Mouse (Mus musculus): ENCODE measurements around the gene Prr18.
A peak's percentile ranks its signal among the peaks of the same experiment; 100 is the strongest.
"Not testable (repeated sequence)": the region's sequence is repeated elsewhere in the genome, so short reads cannot be mapped to it uniquely, and the experiment has no call there.

Prr18 gene

GRCm38 (mm10) chr17:8337159-8337558, at the start of gene Prr18:
TSS of gene Prr18 (plus strand) at chr17:8337459.
- DNase-seq (ENCODE audit: low spot score), result not testable (repeated sequence)

- DNase-seq (ENCODE audit: low spot score), result no peak
Measured at GRCm38 (mm10) chr17:8289993-8290679, 47.1 kb upstream of the Prr18 start.

- DNase-seq (ENCODE audit: low spot score), result no peak
Measured at GRCm38 (mm10) chr17:8290736-8291135, 46.5 kb upstream of the Prr18 start.

DNA sequence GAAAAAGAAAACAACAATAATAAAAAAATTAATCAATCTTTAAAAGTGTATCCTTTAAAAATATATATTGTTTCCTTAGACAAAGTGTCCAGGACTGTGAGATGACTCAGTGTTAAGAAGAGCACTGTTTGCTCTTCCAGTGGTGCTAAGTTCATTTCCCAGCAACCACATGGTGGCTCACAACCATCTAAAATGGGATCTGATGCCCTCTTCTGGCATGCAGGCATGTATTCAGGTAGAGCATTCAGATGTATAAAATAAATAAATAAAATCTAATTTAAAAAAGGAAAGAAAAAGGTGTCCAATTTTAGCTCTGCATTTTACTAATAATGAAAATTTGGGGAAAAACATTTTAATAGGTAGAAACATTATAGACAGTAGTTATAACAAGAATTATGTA, 41.4 kb upstream of the Prr18 start:
- no peak for DNase-seq (ENCODE audit: low spot score)

DNA sequence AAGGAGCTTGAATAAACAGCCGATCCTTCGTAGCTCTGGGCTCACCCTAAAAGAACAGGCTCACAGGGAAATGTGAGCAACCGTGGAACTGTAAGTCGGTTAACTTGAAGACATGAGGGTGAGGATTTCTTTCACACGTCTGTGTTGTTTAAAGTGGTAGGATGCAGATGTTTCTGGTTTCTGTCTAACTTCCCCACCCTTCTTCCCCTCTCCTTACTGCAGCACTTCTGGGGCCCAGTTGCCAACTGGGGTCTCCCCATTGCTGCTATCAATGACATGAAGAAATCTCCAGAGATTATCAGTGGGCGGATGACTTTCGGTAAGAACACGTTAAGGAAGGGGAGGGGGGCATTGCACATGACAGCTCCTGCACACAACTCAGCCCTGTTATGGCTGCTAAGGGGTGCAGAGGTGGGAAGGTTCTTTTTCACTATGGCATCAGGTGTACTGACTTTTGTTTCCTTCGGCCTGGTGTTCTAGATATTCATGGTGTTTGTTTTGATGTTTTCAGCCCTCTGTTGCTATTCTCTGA, 40.9 kb upstream of the Prr18 start:
- no peak for DNase-seq (ENCODE audit: low spot score)

DNA sequence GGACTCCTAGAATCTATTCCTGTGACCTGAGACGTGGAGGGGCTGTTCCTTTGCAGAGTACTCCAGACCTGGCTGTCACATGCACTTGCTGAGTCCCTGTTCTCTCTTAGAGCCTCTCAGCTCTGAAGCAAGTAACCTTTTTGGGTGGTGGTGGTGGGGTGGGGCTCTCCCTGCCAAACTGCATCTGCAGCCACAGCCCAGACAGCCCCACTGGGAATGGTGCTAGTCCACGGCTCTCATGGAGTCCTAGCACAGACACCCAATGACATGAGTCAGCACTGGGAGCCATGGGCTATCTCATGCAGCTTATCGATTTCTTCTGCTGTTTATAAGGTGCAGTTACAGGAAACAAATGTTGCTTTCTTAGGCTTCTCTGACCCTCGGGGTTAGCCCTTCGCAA, 39.5 kb upstream of the Prr18 start:
- no peak for DNase-seq (ENCODE audit: low spot score)

- DNase-seq (ENCODE audit: low spot score), result no peak
Measured at GRCm38 (mm10) chr17:8298281-8298680, 39.0 kb upstream of the Prr18 start.

DNA sequence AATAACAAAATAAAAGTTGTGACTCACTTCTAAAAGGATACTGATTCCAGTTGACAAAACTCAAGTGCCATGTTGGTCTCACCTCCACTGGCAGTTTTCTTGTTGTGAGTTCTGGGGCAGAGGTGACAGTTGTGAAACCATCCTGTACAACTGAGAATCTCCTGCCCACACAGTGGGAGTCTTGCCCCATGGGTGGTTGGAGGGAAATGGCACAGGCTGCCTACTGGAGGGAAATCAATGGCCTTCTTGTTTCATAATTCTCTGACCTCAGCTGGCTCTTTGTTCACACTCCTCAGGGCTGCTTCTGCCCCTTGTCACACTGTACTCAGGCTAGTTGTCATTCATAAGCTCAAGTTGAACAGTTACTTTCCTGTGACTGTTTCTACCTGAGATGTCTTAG, 37.7 kb upstream of the Prr18 start:
- no peak for DNase-seq (ENCODE audit: low spot score)

- no peak for DNase-seq (ENCODE audit: low spot score)
Measured at GRCm38 (mm10) chr17:8301515-8301914, 35.7 kb upstream of the Prr18 start.

DNA sequence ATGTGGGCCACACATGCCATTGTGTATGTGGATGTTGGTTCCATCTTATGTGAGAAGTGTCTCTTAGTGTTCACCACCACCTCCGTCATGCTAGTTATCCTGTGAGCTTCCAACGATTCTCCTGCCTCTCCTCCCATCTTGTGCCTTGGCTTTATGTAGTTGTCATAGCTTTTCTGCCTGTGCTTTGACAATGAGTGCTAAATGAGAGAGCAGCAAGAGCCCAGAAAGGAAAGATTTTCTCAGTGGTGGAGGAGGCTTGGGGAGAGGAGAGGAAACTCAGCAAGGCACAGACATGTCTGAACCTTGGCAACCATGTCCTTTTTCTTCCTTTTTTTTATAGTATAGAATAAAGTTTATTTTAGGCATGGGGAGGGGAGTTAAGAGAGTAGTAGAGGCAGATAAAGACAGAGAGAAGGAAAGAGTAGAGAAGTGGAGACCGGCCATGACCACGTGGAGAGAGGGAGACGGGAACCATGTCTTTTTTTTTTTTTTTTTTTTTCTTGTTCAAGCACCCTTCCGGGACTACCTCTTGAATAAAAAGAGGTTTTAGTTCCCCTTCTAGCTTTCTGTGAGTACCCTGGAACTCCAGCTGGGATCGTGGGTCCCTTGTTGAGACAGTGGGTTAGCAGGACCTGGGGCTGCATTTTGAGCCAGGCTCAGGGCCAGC, 34.4 kb upstream of the Prr18 start:
- DNase-seq (ENCODE audit: low spot score), result no peak

DNA sequence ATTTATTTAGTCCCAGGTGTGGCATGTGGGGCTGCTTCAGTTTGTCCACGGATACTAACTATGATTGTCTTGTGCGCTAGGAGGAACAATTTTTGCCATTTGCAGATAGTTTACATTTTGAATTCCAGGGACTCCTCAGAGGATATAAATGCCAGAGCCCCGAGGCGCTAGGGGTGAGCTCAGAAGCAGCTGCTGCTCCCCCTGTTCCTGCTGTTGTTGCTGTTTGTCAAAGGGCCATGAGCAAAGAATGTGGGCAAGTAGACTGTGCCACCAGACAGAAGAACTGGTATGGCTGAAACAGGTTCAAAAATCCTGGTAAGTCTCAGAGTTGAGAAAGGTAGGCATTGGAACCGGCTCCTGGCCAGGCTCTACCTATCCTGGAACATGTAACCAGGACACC, 33.6 kb upstream of the Prr18 start:
- no peak for DNase-seq (ENCODE audit: low spot score)

DNA sequence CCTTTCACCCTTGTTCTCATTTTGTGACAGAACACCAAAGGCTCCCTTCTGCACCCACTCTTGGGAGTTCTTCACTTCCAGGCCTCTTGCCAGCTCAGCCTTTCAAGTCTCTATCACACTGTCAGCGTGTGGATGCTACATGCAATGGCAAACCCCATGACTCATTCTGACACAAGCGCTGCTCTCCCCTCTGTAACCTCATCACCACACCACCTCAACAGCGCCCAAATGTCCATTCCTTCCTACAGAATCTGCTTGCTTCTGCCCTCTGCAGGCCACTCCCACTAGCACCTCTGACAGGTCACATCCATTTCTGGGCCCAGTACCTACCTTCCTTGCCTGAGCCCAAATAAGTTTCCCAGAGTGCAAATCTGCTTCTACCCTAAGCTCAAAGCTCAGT, 31.5 kb upstream of the Prr18 start:
- no peak for DNase-seq (ENCODE audit: low spot score)

- peak; percentile 92 for DNase-seq (ENCODE audit: low spot score)
Measured at GRCm38 (mm10) chr17:8310838-8311614, 26.2 kb upstream of the Prr18 start, which contains the start of gene Sft2d1. TSS of gene Sft2d1 (plus strand) at chr17:8311102.

DNA sequence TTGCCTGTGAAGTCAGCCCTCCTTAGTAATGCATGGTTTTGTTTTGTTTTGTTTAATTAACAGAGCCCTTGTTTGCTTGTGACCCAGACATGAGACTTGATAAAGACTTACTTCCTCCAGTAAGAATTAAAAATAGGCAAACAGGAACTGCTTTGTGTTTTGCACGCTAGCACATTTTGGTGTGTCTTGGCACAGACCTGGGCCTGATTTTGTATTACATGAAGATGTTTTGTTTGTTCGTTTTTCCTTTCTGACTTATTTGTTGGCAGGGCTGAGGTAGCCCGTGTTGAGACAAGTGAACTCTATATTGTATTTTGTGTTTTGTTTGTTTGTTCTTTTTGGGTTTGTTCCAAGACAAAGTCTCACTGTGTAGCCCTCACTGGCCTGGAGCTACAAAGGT, 25.5 kb upstream of the Prr18 start:
- no peak for DNase-seq (ENCODE audit: low spot score)

GRCm38 (mm10) chr17:8313976-8314375, 23.3 kb upstream of the Prr18 start:
- no peak for DNase-seq (ENCODE audit: low spot score)

GRCm38 (mm10) chr17:8316251-8316650, 21.0 kb upstream of the Prr18 start:
- DNase-seq (ENCODE audit: low spot score), result no peak

- not testable (repeated sequence) for DNase-seq (ENCODE audit: low spot score)
Measured at GRCm38 (mm10) chr17:8326877-8327276, 10.4 kb upstream of the Prr18 start.

DNA sequence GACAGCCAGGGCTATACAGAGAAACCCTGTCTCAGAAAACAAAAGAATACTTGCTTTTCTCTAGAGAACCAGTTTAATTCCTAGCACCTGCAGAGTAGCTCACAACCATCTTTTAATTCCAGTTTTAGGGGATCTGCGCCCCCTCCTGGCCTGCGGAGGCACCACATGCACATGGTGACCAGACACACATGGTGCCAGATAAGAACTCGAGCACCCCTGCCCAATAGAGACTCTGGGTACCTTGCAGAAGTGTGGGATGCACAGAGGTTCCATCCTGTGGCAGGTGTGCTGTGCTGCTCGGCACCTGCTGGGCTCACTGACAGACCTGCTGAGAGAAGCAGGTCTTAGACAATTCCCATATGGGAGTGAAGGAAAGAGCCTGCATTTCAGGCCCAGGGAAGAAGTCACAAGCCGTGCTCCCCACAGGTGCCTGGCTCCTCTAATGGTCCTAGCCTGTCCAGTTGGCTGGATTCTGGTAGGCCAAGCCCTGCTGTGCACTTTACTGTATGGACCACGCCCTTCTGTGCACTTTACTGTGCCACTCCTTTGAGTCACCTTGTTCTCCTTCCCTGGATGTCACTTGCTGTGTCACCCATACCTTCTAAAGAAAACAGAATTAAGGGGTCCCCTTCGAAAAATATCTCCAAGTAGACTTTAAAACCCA, 8.6 kb upstream of the Prr18 start:
- DNase-seq (ENCODE audit: low spot score), result no peak

- DNase-seq (ENCODE audit: low spot score), result no peak
Measured at GRCm38 (mm10) chr17:8330602-8331001, 6.7 kb upstream of the Prr18 start.

DNA sequence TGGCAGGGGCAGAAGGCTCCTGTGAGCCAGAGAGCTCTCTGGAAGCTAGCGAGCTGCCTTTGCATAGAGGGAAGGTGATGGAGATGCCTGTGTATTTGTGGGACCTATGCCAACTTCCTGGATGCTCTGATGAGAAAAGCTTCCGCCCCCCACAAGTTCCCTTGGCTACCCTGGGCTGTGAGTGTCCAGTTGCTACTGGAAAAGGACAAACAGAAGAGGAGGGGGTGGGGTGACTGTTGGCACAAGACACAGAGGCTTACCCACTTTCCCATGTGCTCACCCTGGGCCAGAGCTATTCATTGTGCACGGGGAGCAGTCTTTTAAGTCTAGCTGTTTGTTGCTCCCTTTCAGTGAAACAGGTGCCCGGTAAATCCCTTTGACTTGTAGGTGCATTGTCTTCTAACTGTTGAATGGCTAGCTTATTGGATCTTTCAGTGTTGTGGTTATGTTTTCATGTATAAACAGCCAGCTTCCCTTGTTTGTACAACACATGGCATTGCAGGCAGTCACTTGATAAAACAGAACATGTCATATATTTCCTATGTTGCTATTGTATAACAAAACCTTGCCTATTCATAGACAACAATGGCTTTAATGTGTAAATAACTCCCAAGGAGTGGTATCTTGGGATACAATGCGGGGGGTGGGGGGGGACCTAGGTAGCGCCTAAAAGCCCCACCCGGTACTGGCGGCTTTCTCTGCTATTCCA, 2.6 kb downstream of the Prr18 start:
- DNase-seq (ENCODE audit: low spot score), result no peak
